Mouse (Mus musculus) natural killer cell, adult 2 months (primary cell): ENCODE results near the gene Gm10217.

Source experiments
- DNase-seq, 2 experiments: peaks; one replicate each; pipeline ENCODE4 v3.0.0; 2022; ENCODE audit warnings: low spot score in 2 of 2

The Gm10217 gene

DNA sequence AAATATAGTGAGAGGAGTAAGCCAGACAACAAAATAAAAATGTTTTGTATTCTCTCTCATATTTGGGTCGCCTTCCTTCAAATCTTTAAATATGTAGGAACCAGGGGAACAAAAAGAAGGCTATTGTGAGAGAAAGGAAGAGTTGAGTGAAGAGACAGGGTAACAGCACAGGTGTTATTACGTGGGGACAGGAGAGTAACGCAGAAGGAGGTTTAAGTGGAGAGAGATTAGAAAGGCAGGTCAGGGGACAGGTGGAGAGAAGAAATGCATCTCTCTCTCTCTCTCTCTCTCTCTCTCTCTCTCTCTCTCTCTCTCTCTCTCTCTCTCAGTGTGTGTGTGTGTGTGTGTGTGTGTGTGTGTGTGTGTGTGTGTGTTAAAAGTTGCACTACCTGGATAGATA, at the start of gene Gm10217:
Gene Gm10217, plus strand, starts transcription at position 301 of the 400 bp plus-strand sequence.
- DNase-seq: no peak

DNA sequence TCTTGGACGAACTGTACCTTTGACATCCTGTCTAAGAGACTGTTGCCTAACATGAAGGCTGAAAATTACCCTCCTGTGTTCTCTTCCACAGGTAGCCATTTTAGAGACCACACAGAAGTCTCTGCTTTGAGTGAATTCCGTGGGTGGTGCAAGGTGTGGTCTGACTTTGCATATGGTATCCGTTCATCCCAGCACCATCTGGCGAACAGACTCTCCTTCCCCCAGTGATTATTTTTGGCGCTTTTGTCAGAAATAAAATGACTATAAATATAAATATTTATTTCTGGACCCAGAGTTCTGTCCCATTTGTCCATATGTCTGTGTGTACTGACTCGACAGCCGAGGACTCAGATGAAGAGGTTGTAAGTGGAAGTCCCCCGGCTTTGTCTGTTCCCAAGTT, 39.3 kb upstream of the Gm10217 start:
- DNase-seq: no peak

DNA sequence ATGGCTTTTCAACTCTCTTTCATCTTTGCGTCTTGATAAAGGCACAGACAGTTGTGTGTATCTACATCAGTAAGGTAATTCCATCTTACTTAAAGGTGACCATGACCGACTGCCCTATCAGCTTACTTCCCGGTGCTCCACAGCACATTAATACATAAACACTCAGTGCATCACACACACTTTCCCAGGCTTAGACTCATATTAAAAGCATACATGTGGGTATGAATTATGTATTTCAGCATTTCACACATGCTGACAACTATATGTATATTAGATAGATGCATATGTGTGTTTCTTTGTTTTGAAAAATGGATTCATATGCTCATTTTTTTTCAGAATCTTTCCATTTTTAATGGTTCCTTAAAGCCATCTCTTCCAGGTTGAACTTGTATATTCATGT, 23.8 kb upstream of the Gm10217 start:
- DNase-seq: no peak

DNA sequence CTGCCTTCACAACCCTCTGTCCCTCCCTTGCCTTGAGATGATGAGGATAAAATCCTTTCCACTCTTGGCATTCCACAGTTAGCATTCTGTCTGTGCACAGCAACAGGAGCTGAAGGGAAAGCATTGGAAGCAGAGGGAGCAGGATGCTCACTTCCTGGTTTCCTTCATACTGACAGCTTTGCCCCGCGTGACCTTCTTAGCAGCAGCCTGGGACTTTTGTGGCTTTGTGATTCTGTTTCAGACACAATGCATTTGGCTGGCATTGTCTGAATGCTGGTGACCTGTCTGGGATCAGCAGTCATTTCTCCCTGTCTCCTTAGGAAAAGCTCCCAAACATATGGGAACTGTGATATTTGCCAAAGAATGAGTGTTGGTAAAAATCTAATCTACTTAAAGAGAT, 4.8 kb upstream of the Gm10217 start:
- no peak for DNase-seq

- no peak for DNase-seq
Measured at GRCm38 (mm10) chr8:9860539-9861203, 3.4 kb upstream of the Gm10217 start.

GRCm38 (mm10) chr8:9865150-9865549, 1.1 kb downstream of the Gm10217 start:
- no peak for DNase-seq

GRCm38 (mm10) chr8:9868094-9868493, 4.0 kb downstream of the Gm10217 start:
- DNase-seq: no peak

GRCm38 (mm10) chr8:9876241-9876640, 12.2 kb downstream of the Gm10217 start:
- DNase-seq: no peak

- no peak for DNase-seq
Measured at GRCm38 (mm10) chr8:9879921-9880320, 15.9 kb downstream of the Gm10217 start.

- no peak for DNase-seq
Measured at GRCm38 (mm10) chr8:9886714-9887113, 22.7 kb downstream of the Gm10217 start.

- no peak for DNase-seq
Measured at GRCm38 (mm10) chr8:9899199-9899598, 35.1 kb downstream of the Gm10217 start.

- no peak for DNase-seq
Measured at GRCm38 (mm10) chr8:9899673-9900072, 35.6 kb downstream of the Gm10217 start.
